Comparison of ENCODE assay signal across 9 mouse cellular contexts in the genomic region with DNA sequence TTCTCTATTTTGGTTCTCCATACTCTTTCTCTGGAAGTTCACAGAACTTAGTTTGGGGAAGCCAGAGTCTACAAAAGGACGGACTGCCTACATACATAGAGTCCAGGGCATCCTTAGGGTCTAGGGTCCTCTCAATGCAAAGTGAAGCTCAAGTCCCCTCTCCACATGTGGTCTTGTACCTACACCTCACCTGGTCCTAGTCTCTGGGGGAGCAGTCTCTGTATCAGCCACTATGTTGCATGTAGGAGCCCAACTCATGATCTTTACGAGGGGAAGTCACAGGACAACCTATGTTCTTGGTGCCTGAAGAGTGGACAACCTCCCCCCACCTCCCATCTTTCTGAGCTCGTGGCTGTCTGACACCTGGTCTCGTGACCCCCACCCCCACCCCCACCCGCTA. TPM values are rescaled to one million over a fixed set of nuclear protein-coding genes. Genes with fewer than 3 reads are reported as not detected.
A peak's percentile ranks its signal among the peaks of the same experiment; 100 is the strongest.
DNase-seq lines count a peak whose midpoint lies in the region; ATAC-seq lines count a peak whose summit lies in the region.
"Had no signal": no experiment of that assay in that cellular context is flagged by ENCODE, and none has a peak within 500 bp of the region (broad histone marks: within the 10 kb centered on the region; RNA-seq: fewer than 3 reads in every experiment).

No protein-coding gene starts in this region.

- ATAC-seq in kidney, embryonic 16.5 days (ENCODE audit: low FRiP score, low TSS enrichment) = peak; percentile 31; the same call in 1 of the 2 replicates
- peak; percentile 69 for ATAC-seq in forebrain, embryonic 11.5 days (replicated peaks; ENCODE audit: low FRiP score)
- ATAC-seq in limb, embryonic 12.5 days (ENCODE audit: insufficient number of reproducible peaks, insufficient read depth, low FRiP score, low TSS enrichment, low read depth) = peak; percentile 52; the same call in 1 of the 2 replicates
- no peak for ATAC-seq in neural tube, embryonic 15.5 days (ENCODE audit: low FRiP score)

- peak overlapping the region; percentile 72 for H3K4me2 ChIP-seq in kidney, embryonic 16.5 days (replicated peaks; ENCODE audit: low read depth, low read length)
- H3K4me2 ChIP-seq in forebrain, embryonic 11.5 days (ENCODE audit: low read depth, low read length, severe bottlenecking) = peak overlapping the region; percentile 98
- H3K4me2 ChIP-seq in limb, embryonic 12.5 days = peak overlapping the region; percentile 96
- peak overlapping the region; percentile 97 for H3K4me2 ChIP-seq in neural tube, embryonic 15.5 days

- H3K27ac ChIP-seq in kidney, embryonic 16.5 days (ENCODE audit: low read length) = no peak overlapping the region
- H3K27ac ChIP-seq in forebrain, embryonic 11.5 days (ENCODE audit: low read depth, low read length) = no peak overlapping the region
- no peak overlapping the region for H3K27ac ChIP-seq in limb, embryonic 12.5 days
- no peak overlapping the region for H3K27ac ChIP-seq in neural tube, embryonic 15.5 days (replicated peaks)

- H3K36me3 ChIP-seq in kidney, embryonic 16.5 days (ENCODE audit: insufficient read depth, low read length) = no peaks in the 10 kb centered on the region
- H3K36me3 ChIP-seq in forebrain, embryonic 11.5 days (ENCODE audit: control insufficient read depth, insufficient read depth, low read length) = no peaks in the 10 kb centered on the region
- H3K36me3 ChIP-seq in limb, embryonic 12.5 days = no peaks in the 10 kb centered on the region
- no peaks in the 10 kb centered on the region for H3K36me3 ChIP-seq in neural tube, embryonic 15.5 days

- peak overlapping the region; percentile 48 for H3K4me3 ChIP-seq in kidney, embryonic 16.5 days (ENCODE audit: low read length)
- peak overlapping the region; percentile 58 for H3K4me3 ChIP-seq in forebrain, embryonic 11.5 days (ENCODE audit: low read depth, low read length)
- peak overlapping the region; percentile 58 for H3K4me3 ChIP-seq in limb, embryonic 12.5 days (replicated peaks)
- peak overlapping the region; percentile 60 for H3K4me3 ChIP-seq in neural tube, embryonic 15.5 days (replicated peaks)

- peaks cover 29% of the 10 kb centered on the region for H3K27me3 ChIP-seq in kidney, embryonic 16.5 days (ENCODE audit: insufficient read depth, low read length)
- H3K27me3 ChIP-seq in forebrain, embryonic 11.5 days (ENCODE audit: control insufficient read depth, insufficient read depth, low read length) = no peaks in the 10 kb centered on the region; the same call in 1 of the 2 replicates
- H3K27me3 ChIP-seq in limb, embryonic 12.5 days = peaks cover 34% of the 10 kb centered on the region
- H3K27me3 ChIP-seq in neural tube, embryonic 15.5 days (replicated peaks) = peaks cover 4% of the 10 kb centered on the region; the same call in 1 of the 2 replicates
- H3K27me3 ChIP-seq: CH12.LX had no signal

- no peak overlapping the region for H3K9ac ChIP-seq in kidney, embryonic 16.5 days (replicated peaks; ENCODE audit: low read length)
- H3K9ac ChIP-seq in forebrain, embryonic 11.5 days (ENCODE audit: low read length) = peak overlapping the region; percentile 86; the same call in 1 of the 2 replicates
- peak overlapping the region; percentile 64 for H3K9ac ChIP-seq in limb, embryonic 12.5 days (replicated peaks)
- H3K9ac ChIP-seq in neural tube, embryonic 15.5 days (replicated peaks) = peak overlapping the region; percentile 75; the same call in 1 of the 2 replicates

- 14% methylated on average over 5 of the region's 5 CpGs for WGBS in kidney, embryonic 16.5 days
- WGBS in forebrain, embryonic 11.5 days = 15% methylated on average over 5 of the region's 5 CpGs
- WGBS in limb, embryonic 12.5 days = 10% methylated on average over 5 of the region's 5 CpGs
- 14% methylated on average over 5 of the region's 5 CpGs for WGBS in neural tube, embryonic 15.5 days

- no peaks in the 10 kb centered on the region for H3K9me3 ChIP-seq in kidney, embryonic 16.5 days (ENCODE audit: low read length)
- H3K9me3 ChIP-seq in forebrain, embryonic 11.5 days (ENCODE audit: control insufficient read depth, low read length) = no peaks in the 10 kb centered on the region
- no peaks in the 10 kb centered on the region for H3K9me3 ChIP-seq in limb, embryonic 12.5 days
- no peaks in the 10 kb centered on the region for H3K9me3 ChIP-seq in neural tube, embryonic 15.5 days (replicated peaks)

- H3K4me1 ChIP-seq in kidney, embryonic 16.5 days (ENCODE audit: insufficient read depth, low read length) = no peaks in the 10 kb centered on the region
- H3K4me1 ChIP-seq in forebrain, embryonic 11.5 days (replicated peaks; ENCODE audit: control insufficient read depth, insufficient read depth, low read length) = no peaks in the 10 kb centered on the region; the same call in 1 of the 2 replicates
- peaks cover 11% of the 10 kb centered on the region; the same call in 1 of the 2 replicates for H3K4me1 ChIP-seq in limb, embryonic 12.5 days (replicated peaks)
- 0 out of 2 replicates have a peak, but pooled peaks cover 4% of the 10 kb centered on the region for H3K4me1 ChIP-seq in neural tube, embryonic 15.5 days

- DNase-seq in kidney, adult 11 months = no peak
- DNase-seq in forebrain, embryonic 11.5 days (ENCODE audit: low spot score) = no peak
- DNase-seq in cerebellum, postnatal 14 days = no peak
- DNase-seq in lung, postnatal 14 days = no peak
- no peak for DNase-seq in adipocyte (ENCODE audit: low spot score)

RNA-seq across cellular contexts. Expression of a gene that starts 0.4 kb away (rescaled TPM):
- 0.27 and 0.54 TPM in 2 replicates for polyA plus RNA-seq in kidney, embryonic 16.5 days (2015; fragmentation: Nextera tagmentation; extraction: Ambion mirVana)
- polyA plus RNA-seq in forebrain, embryonic 11.5 days (2014; fragmentation: Nextera tagmentation; extraction: Ambion mirVana) = 1.5 TPM in 2 replicates
- 0.98 and 1.2 TPM in 2 replicates for polyA plus RNA-seq in limb, embryonic 12.5 days (2016; fragmentation: Nextera tagmentation; extraction: Ambion mirVana)
- 1.4 and 1.8 TPM in 2 replicates for polyA plus RNA-seq in neural tube, embryonic 15.5 days (2015; fragmentation: Nextera tagmentation; extraction: Ambion mirVana)

RNA-seq across cellular contexts. Expression of a gene that starts 1.0 kb away (rescaled TPM):
- 20.5 and 23.3 TPM in 2 replicates for polyA plus RNA-seq in kidney, embryonic 16.5 days (2015; fragmentation: Nextera tagmentation; extraction: Ambion mirVana)
- 24.5 and 28.0 TPM in 2 replicates for polyA plus RNA-seq in forebrain, embryonic 11.5 days (2014; fragmentation: Nextera tagmentation; extraction: Ambion mirVana)
- 25.9 and 28.8 TPM in 2 replicates for polyA plus RNA-seq in limb, embryonic 12.5 days (2016; fragmentation: Nextera tagmentation; extraction: Ambion mirVana)
- polyA plus RNA-seq in neural tube, embryonic 15.5 days (2015; fragmentation: Nextera tagmentation; extraction: Ambion mirVana) = 25.9 and 29.1 TPM in 2 replicates
